Mouse (Mus musculus) lung, postnatal 0 days (tissue): ENCODE data around the gene Celf2.

Source experiments
- CTCF ChIP-seq: IDR thresholded peaks from 2 replicates; pipeline ENCODE4 v1.5.1; 2016; ENCODE audit warnings: antibody characterized with exemption, mild to moderate bottlenecking
- EP300 ChIP-seq: IDR thresholded peaks from 2 replicates; pipeline ENCODE4 v1.6.1; 2016; ENCODE audit warnings: antibody characterized with exemption, mild to moderate bottlenecking, control low read depth

- no peak for TF ChIP-seq CTCF
- no peak for TF ChIP-seq EP300
These were observed 905.0 kb downstream of the Celf2 start for GRCm38 (mm10) chr2:6604347-6604746.
